Comparison of ENCODE assay signal across 9 mouse cellular contexts in the genomic region with DNA sequence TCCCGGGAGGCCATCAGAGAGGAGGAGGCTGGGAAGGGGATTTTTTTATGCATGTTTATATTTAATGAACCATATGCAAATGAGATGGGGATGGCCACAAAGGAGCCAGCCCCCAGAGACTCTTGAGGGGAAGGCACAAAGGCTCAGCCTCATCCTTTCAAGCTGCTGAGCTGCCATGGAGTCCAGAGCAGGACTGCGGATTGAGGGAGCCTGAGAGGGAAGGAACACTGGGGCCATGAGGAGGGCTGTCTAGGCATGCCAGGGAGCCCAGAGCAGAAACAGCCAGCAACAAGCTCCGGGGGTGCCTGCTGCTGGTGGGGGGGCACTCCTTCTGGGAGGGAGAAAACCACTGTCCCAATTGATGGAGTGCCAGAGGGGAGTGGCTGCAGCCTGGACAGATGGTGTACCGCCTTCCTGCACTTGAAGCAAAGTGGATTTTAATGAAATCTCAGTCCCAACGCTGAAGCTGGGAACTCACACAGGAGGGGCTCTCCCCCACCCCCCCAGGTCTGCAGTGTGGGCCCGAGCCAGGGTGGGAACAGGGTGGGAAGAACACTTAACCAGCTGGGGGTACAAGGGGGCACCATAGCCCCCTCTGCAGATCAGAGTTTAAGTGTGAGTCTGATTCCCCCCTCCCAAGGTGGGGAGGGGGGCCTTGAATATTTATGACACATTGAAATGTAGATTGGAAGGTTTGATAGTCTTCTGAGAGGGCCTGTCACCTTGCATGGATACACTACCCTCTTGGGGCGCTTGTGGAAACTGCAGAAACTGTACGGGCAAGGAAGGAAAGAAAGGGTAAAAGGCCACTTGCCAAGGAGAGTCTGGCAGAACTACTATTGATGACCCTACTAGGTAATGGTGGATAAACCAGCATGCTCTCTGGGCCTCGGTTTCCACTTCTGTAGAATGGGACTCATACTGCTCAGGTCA. TPM values are rescaled to one million over a fixed set of nuclear protein-coding genes. Genes with fewer than 3 reads are reported as not detected.
DNase-seq lines count a peak whose midpoint lies in the region; ATAC-seq and TF ChIP-seq lines count a peak whose summit lies in the region.
"Had no signal": no experiment of that assay in that cellular context is flagged by ENCODE, and none has a peak within 500 bp of the region (broad histone marks: within the 10 kb centered on the region; RNA-seq: fewer than 3 reads in every experiment).

No protein-coding gene starts in this region.

- H3K27me3 ChIP-seq in forebrain, embryonic 14.5 days (replicated peaks; ENCODE audit: control insufficient read depth, insufficient read depth, low read length): no peaks in the 10 kb centered on the region
- no peaks in the 10 kb centered on the region for H3K27me3 ChIP-seq in midbrain, embryonic 11.5 days (ENCODE audit: control insufficient read depth, insufficient read depth, low read length)
- no peaks in the 10 kb centered on the region for H3K27me3 ChIP-seq in heart, adult 2 months (ENCODE audit: control insufficient read depth, insufficient read depth, low read length)

- no peaks in the 10 kb centered on the region for H3K79me2 ChIP-seq in heart, adult 2 months (replicated peaks; ENCODE audit: control insufficient read depth, insufficient read depth, low read length)

- TF ChIP-seq POLR2A in heart, adult 2 months (IDR thresholded peaks at IDR 0.05; ENCODE audit: insufficient read depth, low read depth, low read length): no peak

- peak; percentile 61 to 68 for DNase-seq in right cerebral cortex, postnatal 10 days (ENCODE audit: low spot score in 2 of 2)
- DNase-seq in right cerebral cortex, adult 2 months (ENCODE audit: low spot score in 2 of 2): no peak
- DNase-seq in forebrain, embryonic 14.5 days (ENCODE audit: low spot score): peak; percentile 91
- peak; percentile 98 for DNase-seq in midbrain, embryonic 11.5 days (ENCODE audit: low spot score, missing footprints)
- DNase-seq in ovary, postnatal 36 days (ENCODE audit: low spot score): no peak
- no peak for DNase-seq in cerebellum, adult 18-20 months
- DNase-seq in heart, adult 2 months: no peak
- DNase-seq: kidney, postnatal 10 days had no signal

- H3K36me3 ChIP-seq in forebrain, embryonic 14.5 days (ENCODE audit: control insufficient read depth, insufficient read depth, low read length): peaks cover 7% of the 10 kb centered on the region
- peaks cover 4% of the 10 kb centered on the region; the same call in 1 of the 2 replicates for H3K36me3 ChIP-seq in midbrain, embryonic 11.5 days (ENCODE audit: control insufficient read depth, insufficient read depth, low read length)
- no peaks in the 10 kb centered on the region for H3K36me3 ChIP-seq in heart, adult 2 months (ENCODE audit: control insufficient read depth, insufficient read depth, low read length)

- TF ChIP-seq EP300 in heart, adult 2 months (IDR thresholded peaks at IDR 0.05; ENCODE audit: insufficient read depth, low read depth, low read length): no peak

- peak; percentile 74 for ATAC-seq in forebrain, embryonic 14.5 days
- ATAC-seq in midbrain, embryonic 11.5 days (ENCODE audit: low FRiP score): peak; percentile 55

- WGBS in forebrain, embryonic 14.5 days: 10% methylated on average over 9 of the region's 9 CpGs
- 13% methylated on average over 9 of the region's 9 CpGs for WGBS in midbrain, embryonic 11.5 days
- WGBS in heart, adult 2 months: 58% methylated on average over 9 of the region's 9 CpGs

- peak overlapping the region; percentile 43; the same call in 1 of the 2 replicates for H3K9ac ChIP-seq in forebrain, embryonic 14.5 days (ENCODE audit: low read length)
- H3K9ac ChIP-seq in midbrain, embryonic 11.5 days (ENCODE audit: low read length): peak overlapping the region; percentile 60
- no peak overlapping the region for H3K9ac ChIP-seq in heart, adult 2 months (ENCODE audit: low read depth, low read length)

- peaks cover 56% of the 10 kb centered on the region for H3K4me1 ChIP-seq in forebrain, embryonic 14.5 days (ENCODE audit: control insufficient read depth, insufficient read depth, low read length)
- peaks cover 64% of the 10 kb centered on the region for H3K4me1 ChIP-seq in midbrain, embryonic 11.5 days (ENCODE audit: control insufficient read depth, insufficient read depth, low read length)
- H3K4me1 ChIP-seq in heart, adult 2 months (ENCODE audit: control insufficient read depth, insufficient read depth, low read length): no peaks in the 10 kb centered on the region

- TF ChIP-seq CTCF in heart, adult 2 months (IDR thresholded peaks at IDR 0.05): no peak

- H3K9me3 ChIP-seq in forebrain, embryonic 14.5 days (replicated peaks; ENCODE audit: control insufficient read depth, low read length): no peaks in the 10 kb centered on the region
- no peaks in the 10 kb centered on the region for H3K9me3 ChIP-seq in midbrain, embryonic 11.5 days (ENCODE audit: control insufficient read depth, low read length)

- peak overlapping the region; percentile 25; the same call in 1 of the 2 replicates for H3K4me2 ChIP-seq in forebrain, embryonic 14.5 days (ENCODE audit: low read length)
- H3K4me2 ChIP-seq in midbrain, embryonic 11.5 days: peak overlapping the region; percentile 26
- H3K4me2 ChIP-seq: liver, embryonic 11.5 days had no signal

- H3K27ac ChIP-seq in forebrain, embryonic 14.5 days (ENCODE audit: low read depth, low read length): peak overlapping the region; percentile 96
- H3K27ac ChIP-seq in midbrain, embryonic 11.5 days (ENCODE audit: low read depth, low read length): peak overlapping the region; percentile 99
- no peak overlapping the region for H3K27ac ChIP-seq in heart, adult 2 months

- intact Hi-C loops in heart, adult 2 months (cut with DNase I): no loop called here

- no peak overlapping the region for H3K4me3 ChIP-seq in forebrain, embryonic 14.5 days (ENCODE audit: low read depth, low read length)
- H3K4me3 ChIP-seq in midbrain, embryonic 11.5 days (ENCODE audit: low read depth, low read length): no peak overlapping the region
- no peak overlapping the region for H3K4me3 ChIP-seq in heart, adult 2 months

RNA-seq across cellular contexts. Expression of a gene that starts 18.9 kb away (rescaled TPM):
- 4.2 and 4.4 TPM in 2 replicates for polyA plus RNA-seq in forebrain, embryonic 14.5 days (2014; fragmentation: Nextera tagmentation; extraction: Ambion mirVana)
- polyA plus RNA-seq in midbrain, embryonic 11.5 days (2014; fragmentation: Nextera tagmentation; extraction: Ambion mirVana): 5.2 and 6.4 TPM in 2 replicates
- 1 to 10 TPM; 2.6 to 3.1 TPM for total RNA-seq in heart, adult 2 months (2021)
- polyA plus RNA-seq in heart, adult 2 months (2012; rRNA removed): 3.7 and 4.8 TPM in 2 replicates

RNA-seq across cellular contexts. Expression of a gene that starts 35.2 kb away (rescaled TPM):
- 5.1 and 5.8 TPM in 2 replicates for polyA plus RNA-seq in forebrain, embryonic 14.5 days (2014; fragmentation: Nextera tagmentation; extraction: Ambion mirVana)
- 115 and 145 TPM in 2 replicates for polyA plus RNA-seq in midbrain, embryonic 11.5 days (2014; fragmentation: Nextera tagmentation; extraction: Ambion mirVana)
- total RNA-seq in heart, adult 2 months (2021): under 1 TPM; 0.07 to 0.10 TPM
- 0.12 and 0.16 TPM in 2 replicates for polyA plus RNA-seq in heart, adult 2 months (2012; rRNA removed)

Comparison
In these comparisons a context has a peak if more than half of its experiments do, and no peak if none do; other contexts are left out.
1. DNase-seq: peak in right cerebral cortex, postnatal 10 days (2 of 2), forebrain, embryonic 14.5 days (single experiment) and midbrain, embryonic 11.5 days (single experiment); none in right cerebral cortex, adult 2 months (0 of 2), ovary, postnatal 36 days (single experiment), cerebellum, adult 18-20 months (0 of 2) and heart, adult 2 months (0 of 2).
2. RNA of a gene that starts 35.2 kb away (polyA plus RNA-seq): 115 to 145 TPM in midbrain, embryonic 11.5 days; 5.1 to 5.8 TPM in forebrain, embryonic 14.5 days and 0.12 to 0.16 TPM in heart, adult 2 months; every median in the first group is over 10 times any median in the second.